In genomic region chr16:5864350-5864749, GRCm38 (mm10) we compare ENCODE assay signal across 7 mouse cellular contexts. TPM values are rescaled to one million over a fixed set of nuclear protein-coding genes. Genes with fewer than 3 reads are reported as not detected.
"Had no signal": no experiment of that assay in that cellular context is flagged by ENCODE, and none has a peak within 500 bp of the region (broad histone marks: within the 10 kb centered on the region; RNA-seq: fewer than 3 reads in every experiment).

No protein-coding gene starts in this region.

- DNase-seq: kidney, postnatal 25 days; liver; lung, adult 18-20 months; right cerebral cortex, postnatal 14 days; thymus, adult 2 months; thymus, postnatal 25 days had no signal

RNA-seq across cellular contexts. Expression of gene Rbfox1, which starts 20.8 kb away (rescaled TPM):
- total RNA-seq: megakaryocyte-erythroid progenitor cell, adult 5-6 weeks had no signal
